Mouse (Mus musculus) WW6 (cell line): ENCODE measurements around the gene Nyap2.

Source experiments
- DNase-seq: peaks from one replicate; pipeline ENCODE4 v3.0.0-alpha.2; 2013; ENCODE audit warnings: low read depth, low spot score

The Nyap2 gene

DNA sequence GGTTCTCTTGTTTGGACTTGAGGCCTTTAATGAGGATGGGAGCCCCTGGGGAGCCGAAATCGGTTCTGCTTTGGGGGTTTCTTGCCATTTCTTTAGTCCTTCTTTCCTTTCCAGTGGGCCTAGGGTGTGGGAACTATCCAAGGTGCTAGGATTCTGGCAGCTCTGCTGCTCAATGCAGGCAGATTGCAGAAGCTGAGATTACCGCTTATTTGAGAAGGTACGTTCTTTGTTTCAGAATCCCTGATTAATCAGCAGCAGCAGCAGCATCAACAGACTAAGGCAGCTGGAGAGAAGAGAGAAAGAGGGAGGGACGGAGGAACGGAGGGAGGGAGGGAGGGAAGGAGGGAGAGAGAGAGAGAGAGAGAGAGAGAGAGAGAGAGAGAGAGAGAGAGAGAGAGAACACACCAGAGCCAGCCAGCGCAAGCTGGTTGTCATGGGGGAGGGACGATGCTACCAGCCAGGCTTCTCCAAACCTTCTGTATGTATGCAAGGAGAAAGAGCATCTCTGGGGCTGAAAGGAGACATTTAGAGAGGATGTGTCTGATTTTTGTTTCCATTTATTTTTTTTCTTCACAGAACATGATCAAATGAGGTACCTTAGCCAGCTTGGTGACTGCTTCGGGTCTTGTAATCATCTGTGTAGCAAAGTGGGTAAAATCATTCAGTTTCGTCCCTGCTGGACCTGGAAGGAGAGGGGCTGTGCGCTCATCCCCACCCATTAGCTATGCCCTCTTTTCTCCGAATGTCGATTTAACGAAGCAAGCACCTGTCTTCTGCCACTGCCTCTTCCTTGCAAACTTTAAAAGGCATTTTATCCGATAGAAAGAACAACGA is at the start of gene Nyap2:
Gene Nyap2, plus strand, starts transcription at position 120 of the 834 bp plus-strand sequence.
- DNase-seq, result no peak

DNA sequence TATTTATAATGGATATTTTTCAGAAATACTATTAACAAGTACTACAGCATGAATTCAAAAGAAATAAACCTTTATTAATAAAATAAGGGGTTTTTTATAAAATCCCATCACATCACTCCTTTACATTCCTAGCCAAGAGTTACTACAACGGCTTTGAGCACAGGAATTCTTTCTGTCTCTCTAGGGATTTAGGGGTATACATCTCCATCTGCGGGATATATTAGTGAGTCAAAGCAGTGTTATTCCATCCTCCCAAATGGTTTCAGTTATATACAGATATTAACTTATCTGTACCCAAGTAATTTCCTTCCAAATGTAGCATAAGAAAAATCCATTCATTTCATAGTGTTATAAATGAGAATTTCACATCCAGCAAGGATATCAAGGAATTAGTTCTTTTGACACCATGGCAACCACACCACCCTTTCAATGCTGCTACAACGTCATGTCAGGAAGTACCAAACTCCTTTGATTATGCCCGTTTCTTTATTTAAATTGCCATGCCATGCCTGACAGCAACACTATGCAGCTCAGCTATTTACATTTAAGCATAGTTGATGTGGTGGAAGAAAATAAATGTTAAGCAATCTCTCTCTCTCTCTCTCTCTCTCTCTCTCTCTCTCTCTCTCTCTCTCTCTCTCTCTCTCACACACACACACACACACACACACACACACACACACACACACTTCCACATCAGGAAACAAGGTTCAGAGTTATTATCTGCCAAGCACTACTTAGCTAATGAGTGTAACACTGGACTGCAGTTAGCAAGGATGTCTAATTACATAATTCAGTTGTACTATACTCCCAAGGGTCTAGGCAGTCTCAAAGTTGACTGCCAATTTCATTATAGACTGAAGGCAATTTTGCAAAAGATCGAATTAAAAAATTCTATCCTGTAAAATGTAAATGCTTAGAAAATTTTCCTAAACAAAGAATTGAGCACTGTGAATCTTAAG is 33.6 kb upstream of the Nyap2 start:
- no peak for DNase-seq

- DNase-seq, result no peak
These were observed 18.4 kb upstream of the Nyap2 start for GRCm38 (mm10) chr1:81058340-81058739.

DNA sequence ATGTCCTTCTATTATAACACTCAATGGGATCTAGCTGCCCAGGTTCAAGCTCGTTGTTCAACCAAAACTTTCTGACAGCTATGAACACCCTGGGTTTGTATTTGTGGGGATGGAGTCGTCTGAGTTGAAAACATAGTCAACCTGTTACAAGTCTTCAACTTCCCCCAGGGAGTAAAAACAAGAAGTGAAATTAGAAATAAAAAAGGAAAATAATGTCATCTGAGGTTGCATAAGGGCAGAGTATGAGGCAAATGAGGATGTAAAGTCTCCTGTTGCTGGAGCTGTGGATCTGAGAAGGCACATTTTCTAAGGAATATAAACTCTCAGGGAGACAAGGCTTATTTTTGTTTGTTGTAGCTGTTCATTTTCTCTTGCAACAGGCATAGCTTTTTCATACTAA is 17.9 kb upstream of the Nyap2 start:
- no peak for DNase-seq

- no peak for DNase-seq
These were observed 13.9 kb upstream of the Nyap2 start for GRCm38 (mm10) chr1:81062811-81063210.

DNA sequence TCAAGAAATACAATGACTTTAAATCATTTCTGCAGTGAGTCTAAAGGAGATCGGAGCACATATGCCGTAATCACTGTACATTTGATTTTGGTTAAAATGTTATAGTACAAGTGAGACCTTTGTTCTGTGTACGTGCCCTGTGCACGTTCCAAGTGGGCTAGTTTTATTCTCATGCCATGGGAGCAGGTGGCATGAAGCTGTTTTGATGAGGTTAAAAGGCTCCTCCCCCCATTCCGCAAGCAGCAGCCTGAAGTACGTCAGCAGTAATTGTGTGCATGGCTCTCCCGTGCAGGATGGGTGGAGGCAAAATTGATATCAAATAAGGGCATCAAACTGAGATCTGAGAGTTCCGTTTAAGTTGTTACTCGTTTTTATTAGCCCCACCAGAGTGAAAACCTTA is 491 bp upstream of the Nyap2 start:
- no peak for DNase-seq

GRCm38 (mm10) chr1:81077665-81078314 is 1.0 kb downstream of the Nyap2 start:
- DNase-seq, result no peak

DNA sequence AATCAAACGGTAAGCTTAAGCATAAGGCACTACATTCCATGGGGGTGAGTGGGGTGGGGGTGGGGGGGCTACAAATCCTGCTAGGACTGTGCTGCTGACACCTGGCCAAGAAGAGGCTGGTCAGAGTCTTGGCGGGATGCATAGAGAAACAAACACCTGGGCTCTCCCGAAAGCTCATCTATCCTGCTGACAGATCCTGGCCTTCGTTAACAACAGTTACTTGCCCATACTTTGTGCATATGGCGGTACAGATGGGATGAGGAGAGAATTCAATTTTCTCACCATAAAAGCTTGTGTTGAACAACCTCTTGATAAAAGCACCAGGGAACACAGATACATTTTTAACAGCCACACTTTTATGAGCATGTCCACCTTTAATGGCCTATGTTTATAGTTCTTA is 10.7 kb downstream of the Nyap2 start:
- no peak for DNase-seq

DNA sequence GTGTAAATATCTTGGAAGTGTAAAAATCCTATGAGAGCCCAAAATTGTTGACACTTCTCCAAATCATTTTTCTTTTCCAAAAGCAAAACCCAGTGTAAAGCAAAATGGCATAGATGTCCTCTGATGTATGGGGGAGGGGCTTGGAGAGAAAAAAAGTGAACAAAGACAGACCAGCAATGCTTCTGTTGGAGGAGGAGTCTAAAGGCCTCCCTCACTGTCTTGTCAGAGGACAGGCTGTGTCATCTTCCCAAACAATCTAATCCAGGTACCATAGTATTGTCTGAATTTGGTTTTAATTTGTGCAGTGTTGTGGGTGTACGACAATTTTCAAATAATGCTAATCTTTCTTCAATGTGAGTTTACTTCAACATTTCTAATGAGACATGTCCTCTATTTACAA is 13.7 kb downstream of the Nyap2 start:
- no peak for DNase-seq

DNA sequence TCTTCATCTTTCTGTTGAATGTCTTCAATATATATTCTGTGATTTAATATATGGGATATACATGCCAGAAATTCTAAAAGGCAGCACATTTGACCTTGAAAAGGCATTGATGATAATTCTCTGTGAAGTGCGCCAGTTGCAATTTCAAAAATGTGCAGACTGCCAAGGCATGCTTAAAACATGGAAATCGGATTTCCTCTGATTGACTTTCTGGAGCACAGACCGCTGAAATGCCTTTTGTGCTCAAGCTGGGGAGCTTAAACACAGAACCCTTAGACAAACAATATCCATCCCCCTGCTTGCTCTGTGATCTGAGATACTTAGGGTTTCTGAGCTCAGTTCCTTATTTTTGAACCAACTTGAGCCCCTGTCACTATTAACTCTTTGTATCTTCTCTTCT is 14.2 kb downstream of the Nyap2 start:
- DNase-seq, result no peak

DNA sequence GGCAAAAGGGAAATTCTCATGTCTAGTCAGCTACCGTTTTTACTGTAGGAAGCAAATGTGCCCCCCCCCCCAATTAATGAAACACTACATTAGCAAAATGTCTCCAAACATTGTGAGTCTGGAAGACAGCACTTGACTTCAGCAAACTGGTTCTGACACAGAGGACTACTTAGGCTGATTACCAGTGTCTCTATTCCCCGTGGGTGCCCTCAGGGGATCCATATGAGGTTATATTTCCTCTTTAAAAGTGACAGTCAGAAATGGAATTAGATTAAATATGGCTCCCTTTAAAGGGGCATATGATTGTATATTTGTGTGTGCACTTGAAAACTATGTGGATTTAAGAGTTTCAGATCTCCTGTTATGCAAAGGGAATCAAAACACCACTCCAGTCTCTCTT is 15.3 kb downstream of the Nyap2 start:
- DNase-seq, result no peak

DNA sequence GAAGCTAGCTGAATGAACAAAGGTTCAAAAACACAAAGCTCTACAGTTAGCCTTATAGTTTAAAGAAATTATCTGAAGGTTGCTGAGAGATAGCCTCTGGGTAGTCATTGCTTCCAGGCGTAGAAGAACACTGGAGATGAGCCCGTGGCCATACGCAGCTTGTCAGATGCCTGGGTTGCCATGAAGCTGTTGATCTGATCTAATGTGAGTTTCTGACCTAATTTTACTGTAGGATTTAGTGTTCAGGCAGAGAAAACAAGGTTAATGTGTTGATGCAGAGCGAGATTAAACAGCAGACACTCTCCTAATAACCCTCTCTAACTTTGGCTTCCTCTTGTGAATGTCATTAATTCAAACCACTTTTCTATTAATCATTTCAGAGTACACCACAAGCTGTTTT is 16.1 kb downstream of the Nyap2 start:
- DNase-seq, result no peak

DNA sequence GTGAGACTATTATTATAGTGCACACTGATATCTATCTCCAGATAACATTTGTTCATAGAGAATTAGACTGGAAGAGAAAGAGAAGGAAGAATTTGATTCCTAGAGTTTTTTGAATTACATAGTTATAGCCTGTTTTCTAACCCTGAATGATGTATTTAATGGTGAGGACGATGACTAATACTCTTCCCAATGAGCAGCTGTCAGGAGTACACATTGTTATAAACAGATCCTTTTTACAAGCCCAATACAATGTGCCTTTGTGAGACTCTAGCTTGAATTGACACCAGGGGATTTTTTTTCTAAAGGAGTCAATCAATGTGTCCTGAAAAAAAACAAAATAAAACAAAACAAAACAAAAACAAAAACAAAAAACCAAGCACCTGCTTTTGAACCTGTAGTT is 22.2 kb downstream of the Nyap2 start:
- DNase-seq, result no peak

GRCm38 (mm10) chr1:81101749-81102148 is 25.0 kb downstream of the Nyap2 start:
- no peak for DNase-seq

GRCm38 (mm10) chr1:81119732-81120131 is 43.0 kb downstream of the Nyap2 start:
- no peak for DNase-seq

- no peak for DNase-seq
These were observed 55.4 kb downstream of the Nyap2 start for GRCm38 (mm10) chr1:81132007-81132712.

DNA sequence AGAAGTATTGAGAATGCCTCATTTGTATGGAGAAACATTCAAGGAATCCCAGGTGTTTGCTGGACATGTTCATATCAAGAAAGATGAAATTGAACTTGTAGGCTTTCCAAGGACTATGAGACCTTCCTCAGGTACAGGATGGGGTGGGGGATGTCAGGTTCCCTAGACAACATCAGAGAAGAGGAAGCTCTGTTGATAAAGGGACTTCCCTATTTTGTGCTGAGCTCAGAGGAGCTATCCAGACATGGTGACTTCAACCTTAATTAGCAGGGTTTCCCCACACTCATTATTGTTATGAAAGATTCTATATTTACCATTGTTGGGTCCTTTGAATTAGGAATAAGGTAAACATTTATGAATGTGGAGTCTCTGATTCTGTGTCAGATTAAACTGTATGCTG is 67.1 kb downstream of the Nyap2 start:
- no peak for DNase-seq

DNA sequence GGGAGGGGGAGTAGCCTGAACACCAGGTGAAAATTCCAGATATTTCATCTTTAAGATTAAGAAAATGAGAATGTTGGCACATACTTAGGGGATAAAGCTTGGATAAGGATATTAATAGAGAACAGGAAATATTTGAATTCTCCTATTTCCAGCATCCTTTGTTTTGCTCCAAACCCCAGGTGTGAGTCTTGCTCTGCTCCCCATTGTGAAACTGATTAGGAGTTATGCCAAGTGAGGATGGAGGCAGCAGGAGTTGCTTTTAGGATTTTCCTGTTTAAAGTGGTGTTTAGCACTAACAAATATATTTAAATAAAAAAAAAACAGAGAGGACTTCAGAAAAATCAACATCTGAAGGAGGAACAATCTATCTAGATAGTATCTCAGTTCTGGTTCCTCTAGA is 68.8 kb downstream of the Nyap2 start:
- no peak for DNase-seq

DNA sequence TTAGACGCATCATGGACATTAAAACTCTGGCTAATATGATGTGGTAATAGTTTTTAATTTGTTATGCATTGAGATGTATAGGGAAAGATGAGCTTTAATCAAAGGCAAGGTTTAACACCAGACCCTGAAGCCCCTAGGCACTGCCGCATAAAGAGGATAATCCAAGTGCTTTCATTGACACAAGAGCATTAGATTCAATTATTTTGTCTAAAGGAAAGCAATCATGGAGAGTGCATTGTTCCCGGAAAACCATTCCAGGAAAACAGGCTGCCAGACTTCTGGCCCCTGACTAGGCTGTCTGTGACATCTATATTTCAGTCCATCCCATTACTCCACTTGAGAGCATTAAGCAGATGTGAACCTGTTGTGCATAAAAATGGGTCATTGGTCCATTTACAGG is 92.5 kb downstream of the Nyap2 start:
- no peak for DNase-seq

DNA sequence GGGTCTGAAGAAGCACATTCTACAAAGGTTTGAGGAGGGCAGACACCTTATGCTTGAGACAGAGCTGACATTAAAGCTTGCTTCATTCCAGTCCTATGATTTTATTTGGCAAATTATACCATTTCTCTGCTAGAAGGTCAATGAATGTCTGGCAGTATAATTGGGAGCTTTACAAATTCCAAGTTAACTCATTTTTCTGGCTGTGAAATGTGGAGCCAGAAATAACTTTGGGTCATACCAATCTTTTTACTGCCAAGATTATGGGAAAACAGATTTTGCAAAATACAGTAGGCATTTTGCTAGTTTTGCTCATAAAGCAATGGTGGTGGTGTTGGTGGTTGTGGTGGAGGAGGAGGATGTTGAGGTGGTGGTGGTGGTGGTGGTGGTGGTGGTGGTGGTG is 96.0 kb downstream of the Nyap2 start:
- DNase-seq, result no peak

DNA sequence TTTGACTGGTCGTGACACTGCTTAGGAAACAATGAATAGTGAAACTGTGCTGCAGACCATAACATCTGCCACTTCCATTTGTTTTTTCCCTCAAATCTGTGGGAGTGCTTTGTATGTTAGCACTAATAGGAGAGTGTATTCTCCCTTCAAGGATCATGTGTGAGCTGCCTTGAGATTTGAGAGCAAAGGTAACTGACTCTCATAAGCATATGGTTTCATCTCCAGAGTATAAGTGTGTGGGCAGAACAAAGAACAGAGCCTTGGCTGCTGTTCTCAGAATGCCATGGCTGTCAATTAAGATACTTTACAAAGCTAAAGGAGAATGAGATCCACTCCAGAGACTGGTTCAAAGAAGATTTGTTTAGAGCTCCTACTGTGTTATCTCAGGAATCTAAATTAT is 96.6 kb downstream of the Nyap2 start:
- DNase-seq, result no peak

DNA sequence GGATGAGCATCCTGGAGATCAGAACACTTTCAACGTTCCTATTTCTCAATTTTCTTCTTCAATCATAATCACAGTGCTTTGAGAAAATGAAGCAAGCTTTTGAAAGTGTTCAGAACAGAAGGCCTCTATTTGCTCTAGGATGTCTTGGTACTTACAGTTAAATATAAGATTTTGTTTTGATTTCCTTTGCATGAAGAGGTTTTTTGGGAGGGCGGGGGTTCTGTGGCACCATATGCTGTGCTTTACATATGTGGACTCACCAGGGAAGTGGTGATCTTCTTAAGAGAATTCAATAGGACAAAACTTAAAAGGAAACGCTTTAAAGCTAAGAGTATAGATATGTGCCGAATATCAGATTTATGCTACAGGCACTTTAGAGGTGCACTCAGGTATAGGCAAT is 103.0 kb downstream of the Nyap2 start:
- no peak for DNase-seq
